Mouse (Mus musculus): ENCODE measurements at regions not wholly inside any gene's neighbourhood (a gene's known extent, or its start where the extent isn't known, plus 50 kb on each side); places are given as distances from the start of the nearest gene placed in this dataset.

DNA sequence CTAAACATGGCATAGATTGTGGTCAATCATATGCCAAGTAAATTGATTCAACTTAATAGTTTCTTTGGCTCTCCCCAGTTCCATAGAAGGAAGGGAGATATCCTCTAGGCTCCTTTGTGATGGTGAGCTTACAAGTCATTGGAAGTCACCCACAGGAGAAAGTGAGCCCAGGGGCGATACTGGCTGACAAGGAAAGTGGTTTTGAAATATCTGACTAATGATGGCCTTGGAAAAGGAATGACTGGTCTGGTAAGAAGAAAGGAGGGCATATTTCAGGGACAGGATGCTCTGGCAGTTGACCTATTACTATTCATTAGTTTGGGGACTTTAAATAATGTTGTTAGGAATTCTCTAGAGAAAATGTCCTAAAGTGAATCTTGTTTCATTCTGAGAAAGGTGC is 352.7 kb upstream of the Cdh11 start:
- TF ChIP-seq CTCF (IDR thresholded peaks at IDR 0.05; ENCODE audit: control insufficient read depth, insufficient read depth, low read length), result no peak
- no peak for TF ChIP-seq POLR2A (IDR thresholded peaks at IDR 0.05; ENCODE audit: borderline replicate concordance, control insufficient read depth, low read depth, low read length)

All from bone marrow, adult 2 months (tissue).